Comparison of ENCODE assay signal across 9 mouse cellular contexts in genomic region chr5:134490465-134490864, GRCm38 (mm10). TPM values are rescaled to one million over a fixed set of nuclear protein-coding genes. Genes with fewer than 3 reads are reported as not detected.
DNase-seq lines count a peak whose midpoint lies in the region; ATAC-seq and TF ChIP-seq lines count a peak whose summit lies in the region.
"Had no signal": no experiment of that assay in that cellular context is flagged by ENCODE, and none has a peak within 500 bp of the region (broad histone marks: within the 10 kb centered on the region; RNA-seq: fewer than 3 reads in every experiment).

No protein-coding gene starts in this region.

- no peaks in the 10 kb centered on the region for H3K36me3 ChIP-seq in heart, adult 2 months (ENCODE audit: control insufficient read depth, insufficient read depth, low read length)
- H3K36me3 ChIP-seq in liver, embryonic 13.5 days: 0 out of 2 replicates have a peak, but pooled peaks cover 9% of the 10 kb centered on the region

- no peaks in the 10 kb centered on the region for H3K4me1 ChIP-seq in heart, adult 2 months (ENCODE audit: control insufficient read depth, insufficient read depth, low read length)
- H3K4me1 ChIP-seq in liver, embryonic 13.5 days (replicated peaks): peaks cover 21% of the 10 kb centered on the region

- no peak for TF ChIP-seq POLR2A in heart, adult 2 months (IDR thresholded peaks at IDR 0.05; ENCODE audit: insufficient read depth, low read depth, low read length)

- no peaks in the 10 kb centered on the region for H3K27me3 ChIP-seq in heart, adult 2 months (ENCODE audit: control insufficient read depth, insufficient read depth, low read length)
- no peaks in the 10 kb centered on the region for H3K27me3 ChIP-seq in liver, embryonic 13.5 days
- H3K27me3 ChIP-seq: megakaryocyte, embryonic 14.5 days had no signal

- no peak overlapping the region for H3K27ac ChIP-seq in heart, adult 2 months
- no peak overlapping the region for H3K27ac ChIP-seq in liver, embryonic 13.5 days

- H3K9me3 ChIP-seq in liver, embryonic 13.5 days (replicated peaks): no peaks in the 10 kb centered on the region
- H3K9me3 ChIP-seq: megakaryocyte, embryonic 14.5 days had no signal

- no peak overlapping the region for H3K9ac ChIP-seq in heart, adult 2 months (ENCODE audit: low read depth, low read length)
- H3K9ac ChIP-seq in liver, embryonic 13.5 days: no peak overlapping the region

- 92% methylated on average over 12 of the region's 12 CpGs for WGBS in heart, adult 2 months
- 78% methylated on average over 12 of the region's 12 CpGs for WGBS in liver, embryonic 13.5 days (ENCODE audit: insufficient replicate concordance)

- H3K4me3 ChIP-seq in heart, adult 2 months: no peak overlapping the region
- H3K4me3 ChIP-seq in liver, embryonic 13.5 days (replicated peaks): no peak overlapping the region

- intact Hi-C loops in heart, adult 2 months (cut with DNase I): loop anchor here (5.0 kb wide), 1 partner anchor 52 kb away; no protein-coding TSS in a partner anchor

- peak; percentile 62 for TF ChIP-seq CTCF in heart, adult 2 months (IDR thresholded peaks at IDR 0.05)

- H3K79me2 ChIP-seq in heart, adult 2 months (replicated peaks; ENCODE audit: control insufficient read depth, insufficient read depth, low read length): no peaks in the 10 kb centered on the region

- no peak for TF ChIP-seq EP300 in heart, adult 2 months (IDR thresholded peaks at IDR 0.05; ENCODE audit: insufficient read depth, low read depth, low read length)

- H3K4me2 ChIP-seq in liver, embryonic 13.5 days: no peak overlapping the region

- peak in 1 of 2 experiments; percentile 33 for DNase-seq in heart, adult 2 months
- no peak for DNase-seq in heart, adult 9 months (ENCODE audit: low spot score in 2 of 2)
- DNase-seq in ovary, postnatal 14 days (ENCODE audit: low spot score): peak; percentile 27
- DNase-seq in ovary, postnatal 10 days (ENCODE audit: low spot score): no peak
- DNase-seq in liver, embryonic 13.5 days: peak; percentile 33
- peak; percentile 50 for DNase-seq in thymus, postnatal 25 days
- DNase-seq in urinary bladder, adult 18-20 months (ENCODE audit: low spot score in 2 of 2): no peak
- DNase-seq in adrenal gland, postnatal 4 days (ENCODE audit: low spot score in 2 of 2): no peak

- ATAC-seq in liver, embryonic 13.5 days (ENCODE audit: low read depth): no peak

RNA-seq across cellular contexts. Expression of gene Gtf2ird1, which starts 33.9 kb away (rescaled TPM):
- total RNA-seq in heart, adult 2 months (2021): 10 to 100 TPM; 23.8 to 26.4 TPM
- 13.4 and 18.0 TPM in 2 replicates for polyA plus RNA-seq in heart, adult 2 months (2012; rRNA removed)
- 12.9 and 13.6 TPM in 2 replicates for polyA plus RNA-seq in liver, embryonic 13.5 days (2015; fragmentation: Nextera tagmentation; extraction: Ambion mirVana)
- total RNA-seq in adrenal gland, postnatal 4 days (2021): 100 to 1,000 TPM in 1 of 2 experiments, 10 to 100 TPM in 1; 93.5 to 104 TPM

Comparison
In these comparisons a context has a peak if more than half of its experiments do, and no peak if none do; other contexts are left out.
1. DNase-seq: peak in ovary, postnatal 14 days (single experiment), liver, embryonic 13.5 days (single experiment) and thymus, postnatal 25 days (single experiment); none in heart, adult 9 months (0 of 2), ovary, postnatal 10 days (single experiment), urinary bladder, adult 18-20 months (0 of 2) and adrenal gland, postnatal 4 days (0 of 2).